Mouse (Mus musculus) embryo, embryonic 10.5 days (tissue): Measurements from ENCODE around the gene Rp2.
A peak's percentile ranks its signal among the peaks of the same experiment; 100 is the strongest.
"Not testable (repeated sequence)": the region's sequence is repeated elsewhere in the genome, so short reads cannot be mapped to it uniquely, and the experiment has no call there.

Experiments
- DNase-seq: peaks from one replicate; pipeline ENCODE4 v3.0.0-alpha.2; 2015; ENCODE audit warnings: low spot score

Rp2 gene

DNA sequence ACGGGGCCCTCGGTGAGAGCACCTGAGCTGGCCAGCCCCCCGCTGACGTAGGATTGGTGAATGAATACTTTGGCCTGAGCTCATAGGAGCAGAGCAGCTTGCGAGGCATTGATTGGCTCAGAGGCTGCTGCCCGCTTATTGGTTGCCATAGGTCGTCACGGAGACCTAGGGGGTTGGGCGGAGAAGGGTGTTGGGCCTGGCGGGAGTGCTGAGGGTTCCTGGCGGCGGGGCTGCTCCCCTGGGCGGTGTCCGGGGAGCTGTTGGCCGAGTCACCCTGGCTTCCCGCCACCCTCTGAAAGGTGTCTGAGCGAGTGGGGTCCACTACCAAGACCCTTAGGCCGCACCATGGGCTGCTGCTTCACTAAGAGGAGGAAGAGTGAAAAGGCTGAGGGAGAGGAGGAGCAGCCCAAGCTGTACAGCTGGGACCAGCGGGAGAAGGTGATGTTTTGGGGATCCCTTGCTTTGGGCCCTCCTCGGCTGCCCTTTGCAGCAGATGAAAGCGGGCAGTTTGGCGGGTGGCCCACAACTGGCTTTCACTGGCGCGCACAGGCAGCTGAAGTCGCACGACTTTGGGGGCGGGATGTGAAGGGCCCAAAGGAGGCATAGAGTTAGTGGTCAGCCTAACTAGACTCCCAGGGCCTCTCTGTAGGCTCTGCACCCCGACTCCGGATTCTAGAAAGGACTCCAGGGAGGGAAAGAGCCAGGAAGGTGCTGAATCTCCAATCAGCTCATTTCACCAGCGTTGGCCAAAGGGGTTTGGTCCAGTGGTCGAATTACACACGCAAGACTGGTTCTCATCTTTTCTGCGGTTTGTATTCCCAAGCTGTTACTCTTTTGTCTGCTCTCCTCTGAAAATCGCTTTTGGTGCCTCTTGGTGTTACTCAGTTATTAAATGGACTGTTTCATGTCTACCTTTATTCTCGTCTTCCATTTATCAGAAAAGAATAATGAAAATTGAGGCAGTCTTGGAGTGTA is at the start of gene Rp2:
Gene Rp2 (plus strand): TSS at position 91 of the 975 bp plus-strand sequence.
- DNase-seq = peak; percentile 85

- DNase-seq = no peak
Observed at GRCm38 (mm10) chrX:20332756-20333155, 31.5 kb upstream of the Rp2 start.

DNA sequence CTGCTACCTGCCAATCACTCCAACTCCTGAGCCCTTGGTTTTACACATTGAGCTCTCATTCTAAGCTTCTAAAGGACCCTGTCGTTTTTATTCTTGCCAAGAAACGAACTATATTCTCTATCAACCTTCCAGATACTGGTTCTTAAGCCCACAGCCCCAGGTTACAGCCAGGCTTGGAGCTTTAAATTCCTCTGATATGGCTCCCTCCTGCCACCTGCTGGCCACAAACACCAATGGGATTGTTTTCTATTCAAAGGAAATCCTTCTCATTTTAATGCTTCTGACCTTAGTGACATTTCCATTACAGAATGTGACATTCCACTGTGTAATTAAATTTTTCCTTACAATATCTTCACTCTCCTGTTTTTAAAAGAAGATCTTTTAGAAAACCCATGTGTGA is 28.6 kb upstream of the Rp2 start:
- DNase-seq = peak; percentile 55

DNA sequence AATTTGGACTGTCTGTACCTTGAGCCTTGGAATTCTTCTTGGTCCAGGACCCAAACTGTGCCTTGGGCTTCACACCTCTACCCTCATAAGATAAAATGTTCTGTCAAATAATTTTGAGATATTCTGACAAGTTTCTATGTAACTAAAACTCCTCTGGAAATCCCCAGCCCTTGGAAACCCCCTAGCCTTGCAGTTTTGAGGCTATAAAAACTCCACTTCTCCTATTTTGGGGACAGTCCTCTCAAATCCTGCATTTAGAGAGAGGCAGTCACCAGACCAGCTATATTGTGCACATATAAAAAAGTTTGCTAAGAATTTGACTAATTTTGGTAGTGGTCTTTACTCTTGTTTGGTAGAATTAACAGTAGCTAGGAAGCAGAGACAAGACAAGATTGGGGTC is 19.3 kb upstream of the Rp2 start:
- no peak for DNase-seq

GRCm38 (mm10) chrX:20346355-20346754 is 17.9 kb upstream of the Rp2 start:
- DNase-seq = no peak

- DNase-seq = not testable (repeated sequence)
Observed at GRCm38 (mm10) chrX:20350241-20350640, 14.0 kb upstream of the Rp2 start.

DNA sequence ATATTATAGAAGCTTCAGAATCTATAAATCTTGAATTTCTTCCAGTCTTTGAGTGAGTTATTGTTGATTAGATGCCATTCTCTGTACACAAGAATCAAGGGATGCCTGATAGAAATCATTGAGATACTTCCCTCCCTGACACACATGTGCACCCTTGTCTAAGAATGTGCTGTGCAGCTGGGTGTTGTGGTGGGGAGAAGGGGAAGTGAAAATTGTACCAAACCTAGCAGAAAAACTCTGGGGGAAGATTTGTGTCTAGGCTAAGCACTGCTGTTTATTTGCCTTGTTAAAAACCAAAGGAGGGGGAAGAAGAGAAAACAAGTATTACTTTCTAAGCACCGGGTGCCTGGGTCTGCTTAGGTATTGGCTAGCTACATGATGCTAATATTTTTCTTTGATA is 9.0 kb upstream of the Rp2 start:
- DNase-seq = no peak

DNA sequence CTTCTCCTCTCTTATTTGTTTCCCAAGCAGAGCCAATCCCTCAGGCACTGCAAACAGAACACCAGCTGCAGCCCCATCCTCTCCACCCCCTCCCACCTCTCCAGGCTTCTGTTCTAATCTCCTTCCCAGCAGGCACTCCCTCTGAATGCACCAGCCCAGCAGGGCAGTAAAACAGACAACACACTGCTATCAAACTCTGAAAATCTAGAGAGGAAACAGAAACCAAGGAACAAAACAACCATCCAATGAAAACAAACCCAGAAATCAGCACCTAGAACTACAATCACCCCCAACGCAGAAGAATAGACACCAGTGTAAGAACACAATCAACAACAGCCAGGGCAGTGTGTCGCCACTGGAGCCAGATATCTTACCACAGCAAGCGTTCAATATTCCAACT is 8.0 kb upstream of the Rp2 start:
- DNase-seq = peak; percentile 2

DNA sequence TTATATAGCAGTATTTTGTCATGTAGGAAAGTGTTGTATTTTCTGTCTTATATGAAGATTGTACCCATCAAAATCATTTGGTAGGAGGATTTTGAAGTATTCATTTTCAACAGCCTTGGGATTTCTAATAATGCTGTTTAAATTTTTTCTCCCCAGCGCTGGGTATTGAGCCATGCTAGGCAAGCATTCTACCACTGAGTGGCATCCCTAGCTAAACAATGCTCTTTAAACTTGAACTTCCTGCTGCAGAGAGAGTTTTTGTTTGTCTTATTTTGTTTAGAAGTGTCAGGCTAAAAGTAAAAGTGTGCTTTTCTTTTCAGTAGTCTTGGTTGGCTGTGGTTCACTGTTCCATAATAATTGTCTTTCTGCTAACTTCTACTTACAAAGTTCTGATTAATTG is 1.8 kb downstream of the Rp2 start:
- peak; percentile 2 for DNase-seq

DNA sequence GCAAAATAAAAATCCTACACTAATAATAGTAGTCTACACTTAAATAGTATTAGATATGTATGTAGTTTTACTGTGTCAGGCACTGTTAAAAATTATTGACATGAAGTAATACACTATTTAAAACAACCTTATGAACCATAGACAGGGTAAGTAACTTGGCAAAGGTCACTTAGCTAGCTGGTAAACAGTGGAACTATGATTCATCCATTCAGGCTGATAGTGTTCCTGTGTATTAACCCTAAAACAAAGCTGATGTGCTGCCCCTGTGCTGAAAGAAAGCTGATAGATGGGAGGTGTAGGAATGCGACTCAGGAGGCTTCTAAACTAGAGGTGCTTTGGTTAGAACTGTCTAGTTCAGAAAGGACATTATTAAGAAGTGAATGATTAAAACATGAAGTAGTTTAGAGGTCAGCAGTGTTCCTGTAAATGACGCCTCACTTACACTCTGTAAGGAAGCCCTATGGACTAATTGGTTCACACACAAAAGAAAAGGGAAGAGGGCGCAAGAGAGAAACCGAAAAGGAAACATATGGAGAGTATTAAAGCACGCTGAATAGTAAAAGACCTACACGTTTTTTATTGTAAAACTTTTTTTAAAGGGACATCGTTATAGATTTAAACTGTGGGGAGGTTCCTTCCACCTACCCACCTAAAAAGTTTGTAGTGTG is 15.2 kb downstream of the Rp2 start:
- DNase-seq = no peak

- no peak for DNase-seq
Observed at GRCm38 (mm10) chrX:20382260-20382659, 18.0 kb downstream of the Rp2 start.

GRCm38 (mm10) chrX:20387006-20387405 is 22.7 kb downstream of the Rp2 start:
- DNase-seq = no peak

DNA sequence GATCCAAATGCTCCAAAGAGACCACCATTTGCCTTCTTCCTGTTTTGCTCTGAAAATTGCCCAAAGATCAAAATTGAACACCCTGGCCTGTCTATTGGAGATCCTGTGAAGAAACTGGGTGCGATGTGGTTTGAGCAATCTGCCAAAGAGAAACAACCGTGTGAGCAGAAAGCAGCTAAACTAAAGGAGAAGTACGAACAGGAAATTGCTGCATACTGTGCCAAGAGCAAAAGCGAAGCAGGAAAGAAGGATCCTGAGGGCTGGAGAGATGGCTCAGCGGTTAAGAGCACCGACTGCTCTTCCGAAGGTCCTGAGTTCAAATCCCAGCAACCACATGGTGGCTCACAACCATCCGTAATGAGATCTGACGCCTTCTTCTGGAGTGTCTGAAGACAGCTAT is 27.7 kb downstream of the Rp2 start:
- DNase-seq = not testable (repeated sequence)

- no peak for DNase-seq
Observed at GRCm38 (mm10) chrX:20392942-20393341, 28.7 kb downstream of the Rp2 start.

DNA sequence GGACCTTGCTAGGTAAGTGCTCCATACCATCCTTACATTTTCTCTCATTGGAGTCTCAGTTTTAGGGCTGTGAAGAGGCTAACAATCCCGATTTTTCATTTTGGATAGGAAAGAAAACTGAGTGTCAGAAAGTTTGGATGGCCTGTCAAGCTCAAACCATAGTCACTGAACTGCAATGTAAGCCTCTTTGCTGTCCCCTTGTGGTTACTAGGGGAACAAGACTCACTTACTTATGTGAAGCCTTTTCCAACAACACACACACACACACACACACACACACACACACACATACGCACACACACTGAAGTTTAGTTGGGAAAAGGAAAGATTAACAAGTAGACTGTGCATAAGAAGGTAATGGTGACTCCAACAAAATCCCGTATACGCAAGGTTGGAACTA is 39.8 kb downstream of the Rp2 start:
- peak; percentile 22 for DNase-seq

DNA sequence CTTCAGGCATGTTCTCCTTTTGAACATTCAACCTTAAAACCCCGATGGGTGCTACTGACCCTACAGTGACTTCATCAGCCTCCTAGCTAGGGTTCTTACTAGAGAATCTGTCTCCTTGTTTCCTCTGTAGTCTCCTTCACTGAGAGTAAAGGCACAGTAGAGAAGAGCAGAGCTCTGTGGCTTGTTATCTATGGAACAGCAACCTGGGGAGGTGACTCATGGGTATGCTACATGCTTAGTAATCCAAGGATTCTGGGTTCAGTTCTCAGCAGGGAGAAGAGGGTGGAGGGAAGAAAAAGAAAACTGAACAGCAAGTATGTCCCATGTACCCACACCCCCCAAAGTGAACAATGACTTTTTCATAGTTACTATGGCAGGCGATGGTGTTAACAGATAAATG is 42.6 kb downstream of the Rp2 start:
- no peak for DNase-seq

DNA sequence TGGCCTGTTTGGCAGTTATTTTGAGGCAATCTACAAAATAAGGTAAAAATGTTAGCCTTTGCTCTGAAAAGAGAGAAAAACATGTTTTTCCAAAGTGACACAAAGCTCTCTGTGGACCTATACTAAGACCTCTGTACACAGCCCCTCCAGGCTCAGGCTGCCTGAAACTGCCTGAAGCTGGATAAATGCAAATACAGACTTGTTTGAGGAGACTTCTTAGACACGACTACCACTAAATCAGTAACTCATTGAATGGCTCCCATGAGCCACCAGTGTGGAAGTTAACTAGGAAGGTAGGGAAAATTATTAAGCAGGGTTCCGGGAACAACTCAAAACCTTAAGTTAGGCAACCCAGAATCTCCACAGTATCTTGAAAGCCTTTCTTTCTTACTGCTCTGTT is 43.4 kb downstream of the Rp2 start:
- DNase-seq = no peak

DNA sequence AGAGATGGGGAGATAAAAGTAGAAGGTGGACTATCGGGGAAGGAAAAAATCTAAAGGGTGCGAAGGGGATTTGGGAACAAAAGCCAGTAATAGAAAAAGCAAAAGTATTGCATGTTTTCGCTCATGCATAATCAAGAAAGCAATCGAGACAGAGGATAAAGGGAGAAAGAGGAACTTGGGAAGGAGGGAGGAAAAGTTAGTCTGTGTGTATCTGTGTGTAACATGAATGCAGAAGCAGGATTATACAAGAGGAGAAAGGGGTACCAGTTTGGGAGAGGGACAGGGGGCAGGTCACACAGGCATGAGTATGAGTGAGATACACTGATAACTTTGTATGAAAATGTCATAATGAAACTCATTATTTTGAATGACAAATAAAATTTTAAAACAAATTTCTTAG is 47.1 kb downstream of the Rp2 start:
- DNase-seq = no peak

DNA sequence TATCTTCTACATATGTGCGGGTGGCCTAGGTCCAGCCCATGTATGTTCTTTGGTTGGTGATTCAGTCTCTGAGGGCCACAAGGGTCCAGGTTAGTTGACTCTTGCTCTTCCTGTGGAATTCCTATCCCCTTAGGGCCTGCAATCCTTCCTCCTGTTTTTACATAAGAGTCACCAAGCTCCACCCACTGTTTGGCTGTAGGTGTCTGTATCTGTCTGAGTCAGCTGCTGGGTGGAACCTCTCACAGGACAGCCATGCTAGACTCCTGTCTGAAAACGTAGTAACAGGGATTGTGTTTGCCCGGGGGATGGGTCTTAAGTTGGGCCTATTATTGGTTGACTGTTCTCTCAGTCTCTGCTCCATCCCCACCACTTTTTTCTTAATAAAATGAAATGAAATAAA is 47.9 kb downstream of the Rp2 start:
- no peak for DNase-seq

- DNase-seq = no peak
Observed at GRCm38 (mm10) chrX:20414885-20415622, 50.8 kb downstream of the Rp2 start.

- no peak for DNase-seq
Observed at GRCm38 (mm10) chrX:20418461-20418860, 54.2 kb downstream of the Rp2 start.

DNA sequence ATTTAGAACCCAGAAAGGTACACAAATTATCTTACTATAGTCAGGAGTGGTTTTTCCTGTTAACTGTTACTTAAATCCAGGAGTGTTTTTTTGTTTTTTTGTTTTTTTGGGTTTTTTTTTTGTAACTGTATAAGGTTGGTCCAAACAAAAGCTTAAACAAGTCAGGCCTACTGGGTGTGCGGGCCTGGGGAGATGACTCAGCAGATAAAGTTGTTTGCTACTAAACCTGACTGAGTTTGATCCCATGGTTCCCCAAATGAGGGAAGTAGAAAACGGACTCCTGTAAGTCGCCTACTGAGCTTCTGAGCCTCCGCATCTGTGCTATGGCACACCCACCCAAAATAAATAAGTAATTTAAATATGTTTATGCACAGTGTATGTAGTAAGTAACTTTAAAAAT is 55.3 kb downstream of the Rp2 start:
- no peak for DNase-seq
